ENCODE assay signal across 9 mouse cellular contexts in the genomic region with DNA sequence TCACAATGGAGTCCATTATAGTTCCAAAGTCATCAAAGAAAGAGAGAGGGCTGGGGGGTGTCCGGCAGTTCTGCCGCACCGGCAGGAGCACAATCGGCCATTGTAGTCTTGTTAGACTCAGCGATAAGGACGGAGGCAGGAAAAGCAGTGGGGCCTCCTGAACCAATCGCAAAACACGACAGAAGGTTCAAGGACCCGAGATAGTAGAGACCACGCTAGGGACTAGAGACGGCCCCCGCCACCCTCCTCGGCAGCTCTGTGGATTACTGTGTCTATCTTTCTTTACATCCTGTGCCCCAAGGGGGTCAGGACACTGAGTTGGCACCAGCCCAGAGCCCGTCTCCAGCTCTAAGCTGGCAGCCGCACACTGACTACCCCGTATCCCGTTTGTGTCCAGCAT. TPM values are rescaled to one million over a fixed set of nuclear protein-coding genes. Genes with fewer than 3 reads are reported as not detected.
DNase-seq lines count a peak whose midpoint lies in the region; ATAC-seq lines count a peak whose summit lies in the region.
"Had no signal": no experiment of that assay in that cellular context is flagged by ENCODE, and none has a peak within 500 bp of the region (broad histone marks: within the 10 kb centered on the region; RNA-seq: fewer than 3 reads in every experiment).

No protein-coding gene starts in this region.

- DNase-seq in heart, postnatal 25 days (ENCODE audit: low spot score): no peak
- peak; percentile 33 for DNase-seq in T-cell, adult 2 months (ENCODE audit: low spot score)
- no peak for DNase-seq in urinary bladder, postnatal 25 days (ENCODE audit: low spot score)
- DNase-seq in ovary, adult 18-20 months (ENCODE audit: low spot score): no peak

- no peak overlapping the region for H3K9ac ChIP-seq in heart, embryonic 15.5 days
- no peak overlapping the region; the same call in 1 of the 2 replicates for H3K9ac ChIP-seq in hindbrain, embryonic 16.5 days (ENCODE audit: low read depth, low read length)
- H3K9ac ChIP-seq in midbrain, embryonic 13.5 days (replicated peaks): 0 out of 2 replicates have a peak overlapping the region, but pooled peaks have one; percentile 7
- H3K9ac ChIP-seq: embryonic facial prominence, embryonic 15.5 days had no signal

- H3K4me1 ChIP-seq in heart, embryonic 15.5 days (replicated peaks): peaks cover 37% of the 10 kb centered on the region
- H3K4me1 ChIP-seq in hindbrain, embryonic 16.5 days (ENCODE audit: control insufficient read depth, insufficient read depth, low read depth, low read length): peaks cover 22% of the 10 kb centered on the region
- H3K4me1 ChIP-seq in midbrain, embryonic 13.5 days (replicated peaks): peaks cover 21% of the 10 kb centered on the region

- peak overlapping the region; percentile 68 for H3K27ac ChIP-seq in heart, embryonic 15.5 days
- H3K27ac ChIP-seq in hindbrain, embryonic 16.5 days (ENCODE audit: low read depth, low read length): peak overlapping the region; percentile 8; the same call in 1 of the 2 replicates
- H3K27ac ChIP-seq in midbrain, embryonic 13.5 days: peak overlapping the region; percentile 49; the same call in 1 of the 2 replicates
- H3K27ac ChIP-seq: embryonic facial prominence, embryonic 15.5 days had no signal

- ATAC-seq in heart, embryonic 15.5 days (replicated peaks; ENCODE audit: insufficient number of reproducible peaks, insufficient read depth, low FRiP score, low read depth): peak; percentile 19
- no peak for ATAC-seq in hindbrain, embryonic 16.5 days
- peak; percentile 25; the same call in 1 of the 2 replicates for ATAC-seq in midbrain, embryonic 13.5 days
- ATAC-seq in monocyte, adult 5-6 weeks (replicated peaks; ENCODE audit: insufficient number of reproducible peaks, low FRiP score, low TSS enrichment, poor library complexity, severe bottlenecking): no peak

- H3K36me3 ChIP-seq in heart, embryonic 15.5 days: no peaks in the 10 kb centered on the region
- no peaks in the 10 kb centered on the region for H3K36me3 ChIP-seq in hindbrain, embryonic 16.5 days (ENCODE audit: control insufficient read depth, insufficient read depth, low read length)
- H3K36me3 ChIP-seq in midbrain, embryonic 13.5 days: no peaks in the 10 kb centered on the region
- H3K36me3 ChIP-seq: embryonic facial prominence, embryonic 15.5 days had no signal

- H3K9me3 ChIP-seq in heart, embryonic 15.5 days (replicated peaks): no peaks in the 10 kb centered on the region
- no peaks in the 10 kb centered on the region for H3K9me3 ChIP-seq in hindbrain, embryonic 16.5 days (ENCODE audit: control insufficient read depth, low read length)
- H3K9me3 ChIP-seq in midbrain, embryonic 13.5 days: no peaks in the 10 kb centered on the region
- H3K9me3 ChIP-seq: embryonic facial prominence, embryonic 15.5 days had no signal

- peak overlapping the region; percentile 33 for H3K4me2 ChIP-seq in heart, embryonic 15.5 days
- H3K4me2 ChIP-seq in hindbrain, embryonic 16.5 days (ENCODE audit: low read length): no peak overlapping the region
- H3K4me2 ChIP-seq in midbrain, embryonic 13.5 days (replicated peaks): peak overlapping the region; percentile 28
- H3K4me2 ChIP-seq: embryonic facial prominence, embryonic 15.5 days had no signal

- H3K4me3 ChIP-seq in heart, embryonic 15.5 days: no peak overlapping the region; the same call in 1 of the 2 replicates
- no peak overlapping the region for H3K4me3 ChIP-seq in hindbrain, embryonic 16.5 days (ENCODE audit: low read length)
- no peak overlapping the region for H3K4me3 ChIP-seq in midbrain, embryonic 13.5 days (replicated peaks)
- H3K4me3 ChIP-seq: embryonic facial prominence, embryonic 15.5 days had no signal

- H3K27me3 ChIP-seq in heart, embryonic 15.5 days: no peaks in the 10 kb centered on the region
- H3K27me3 ChIP-seq in hindbrain, embryonic 16.5 days (replicated peaks; ENCODE audit: control insufficient read depth, insufficient read depth, low read length): no peaks in the 10 kb centered on the region
- 0 out of 2 replicates have a peak, but pooled peaks cover 4% of the 10 kb centered on the region for H3K27me3 ChIP-seq in midbrain, embryonic 13.5 days

- intact Hi-C loops in heart, postnatal 25 days (cut with DNase I): no loop called here

- WGBS in heart, embryonic 15.5 days: 16% methylated on average over 17 of the region's 17 CpGs
- 18% methylated on average over 17 of the region's 17 CpGs for WGBS in hindbrain, embryonic 16.5 days
- WGBS in midbrain, embryonic 13.5 days: 19% methylated on average over 17 of the region's 17 CpGs

RNA-seq across cellular contexts. Expression of gene Cbx4, which starts 48.6 kb away (rescaled TPM):
- 9.3 and 11.6 TPM in 2 replicates for polyA plus RNA-seq in heart, embryonic 15.5 days (2015; fragmentation: Nextera tagmentation; extraction: Ambion mirVana)
- 10 to 100 TPM; 14.0 to 14.8 TPM for total RNA-seq in heart, postnatal 25 days (2021)
- polyA plus RNA-seq in hindbrain, embryonic 16.5 days (2015; fragmentation: Nextera tagmentation; extraction: Ambion mirVana): 23.4 and 24.8 TPM in 2 replicates
- 14.1 and 16.3 TPM in 2 replicates for polyA plus RNA-seq in midbrain, embryonic 13.5 days (2015; fragmentation: Nextera tagmentation; extraction: Ambion mirVana)
- 35.2 to 45.8 TPM (median 42.2 TPM) in 3 replicates for total RNA-seq in monocyte, adult 5-6 weeks (2017)

Comparison
In these comparisons a context has a peak if more than half of its experiments do, and no peak if none do; other contexts are left out.
1. ATAC-seq: peak in heart, embryonic 15.5 days (single experiment) and midbrain, embryonic 13.5 days (single experiment); none in hindbrain, embryonic 16.5 days (single experiment) and monocyte, adult 5-6 weeks (single experiment).
2. H3K27ac ChIP-seq: peak in every context shown above with its lines; median percentile 68 in heart, embryonic 15.5 days; 49 in midbrain, embryonic 13.5 days; 8 in hindbrain, embryonic 16.5 days.